Mouse (Mus musculus): ENCODE results near the gene Rnf40. TPM values are rescaled to one million over a fixed set of nuclear protein-coding genes. Genes with fewer than 3 reads are reported as not detected.

The Rnf40 gene
- total RNA-seq, 1 experiment, result 71.0 TPM

- Histone ChIP-seq H3K4me1 (ENCODE audit: control insufficient read depth in 2 of 2, insufficient read depth in 2 of 2, low read length in 2 of 2, poor library complexity in 1 of 2) (peaks cover 0 to 3% of the 10 kb centered on the region in 2 experiments; a peak in 1 of 4 replicates), H3K9me3 (ENCODE audit: control insufficient read depth, insufficient read depth, low read depth, low read length) (no peaks in the 10 kb centered on the region), H3K27ac (ENCODE audit: insufficient read depth, low read depth, low read length, poor library complexity, severe bottlenecking) (no peak overlapping the region), H3K4me3 (ENCODE audit: insufficient read depth in 1 of 2, low read depth in 1 of 2, low read length in 2 of 2, poor library complexity in 1 of 2, severe bottlenecking in 1 of 2) (no peak overlapping the region), H3K36me3 (ENCODE audit: control insufficient read depth, insufficient read depth, low read length, poor library complexity, severe bottlenecking) (no peaks in the 10 kb centered on the region), H3K9ac (ENCODE audit: insufficient read depth, low read depth, low read length, poor library complexity, severe bottlenecking) (no peak overlapping the region)
- in situ Hi-C loops (cut with MboI; ENCODE audit: low sequenced_read_pairs in 2 of 2, unreplicated experiment in 2 of 2), result no loop called here
- TF ChIP-seq MAFK (IDR thresholded peaks at IDR 0.05; ENCODE audit: insufficient read depth, low read depth, low read length), result no peak
- TF ChIP-seq ZC3H11A (IDR thresholded peaks at IDR 0.05; ENCODE audit: borderline replicate concordance, low read depth, low read length), result no peak
- no peak for TF ChIP-seq HCFC1 (IDR thresholded peaks at IDR 0.05; ENCODE audit: borderline replicate concordance, insufficient read depth, low read length)
- no peak for TF ChIP-seq ZNF384 (IDR thresholded peaks at IDR 0.05; ENCODE audit: low read depth, low read length)
- TF ChIP-seq CHD2 (IDR thresholded peaks at IDR 0.05; ENCODE audit: low read depth, low read length), result no peak
- DNase-seq (ENCODE audit: low read depth, low spot score), result no peak
Measured at GRCm38 (mm10) chr7:127651624-127652023, 63.1 kb downstream of the Rnf40 start.

- Histone ChIP-seq H3K4me3 (ENCODE audit: insufficient read depth in 1 of 2, low read depth in 1 of 2, low read length in 2 of 2, poor library complexity in 1 of 2, severe bottlenecking in 1 of 2) (peak overlapping the region in 1 of 2 experiments; percentile 5; a peak in 2 of 4 replicates), H3K4me1 (ENCODE audit: control insufficient read depth in 2 of 2, insufficient read depth in 2 of 2, low read length in 2 of 2, poor library complexity in 1 of 2) (peaks cover 0 to 4% of the 10 kb centered on the region in 2 experiments; a peak in 1 of 4 replicates), H3K36me3 (ENCODE audit: control insufficient read depth, insufficient read depth, low read length, poor library complexity, severe bottlenecking) (no peaks in the 10 kb centered on the region), H3K9me3 (ENCODE audit: control insufficient read depth, insufficient read depth, low read depth, low read length) (no peaks in the 10 kb centered on the region), H3K27ac (ENCODE audit: insufficient read depth, low read depth, low read length, poor library complexity, severe bottlenecking) (no peak overlapping the region), H3K9ac (ENCODE audit: insufficient read depth, low read depth, low read length, poor library complexity, severe bottlenecking) (peak overlapping the region; percentile 13; the same call in 1 of the 2 replicates)
- DNase-seq (ENCODE audit: low read depth, low spot score), result no peak
- in situ Hi-C loops (cut with MboI; ENCODE audit: low sequenced_read_pairs in 2 of 2, unreplicated experiment in 2 of 2), result no loop called here
- TF ChIP-seq ZC3H11A (IDR thresholded peaks at IDR 0.05; ENCODE audit: borderline replicate concordance, low read depth, low read length) (no peak), CHD2 (IDR thresholded peaks at IDR 0.05; ENCODE audit: low read depth, low read length) (no peak), HCFC1 (IDR thresholded peaks at IDR 0.05; ENCODE audit: borderline replicate concordance, insufficient read depth, low read length) (no peak), ZNF384 (IDR thresholded peaks at IDR 0.05; ENCODE audit: low read depth, low read length) (no peak), MAFK (IDR thresholded peaks at IDR 0.05; ENCODE audit: insufficient read depth, low read depth, low read length) (no peak)
Measured at GRCm38 (mm10) chr7:127652050-127652449, 63.5 kb downstream of the Rnf40 start.

DNA sequence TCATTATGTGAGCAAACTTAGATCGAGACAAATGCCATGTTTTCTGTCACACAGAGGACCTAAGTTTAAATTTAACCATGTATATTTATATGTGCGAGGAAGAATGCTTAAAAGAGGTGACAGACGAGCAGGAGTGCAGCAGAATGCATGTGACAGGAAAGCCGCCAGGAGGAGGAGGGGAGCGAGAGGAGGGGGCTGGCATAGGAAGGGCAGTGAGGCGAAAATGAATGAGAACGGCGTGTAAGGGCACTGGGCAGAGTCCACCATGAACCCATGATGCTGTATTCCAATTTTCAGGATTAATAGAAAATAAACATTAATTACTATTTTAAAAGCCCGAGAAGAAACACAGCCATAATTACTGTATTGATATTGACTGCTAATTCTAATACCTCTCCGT is 65.8 kb downstream of the Rnf40 start:
- Histone ChIP-seq H3K4me3 (ENCODE audit: insufficient read depth in 1 of 2, low read depth in 1 of 2, low read length in 2 of 2, poor library complexity in 1 of 2, severe bottlenecking in 1 of 2) (no peak overlapping the region), H3K27ac (ENCODE audit: insufficient read depth, low read depth, low read length, poor library complexity, severe bottlenecking) (no peak overlapping the region), H3K9ac (ENCODE audit: insufficient read depth, low read depth, low read length, poor library complexity, severe bottlenecking) (no peak overlapping the region), H3K36me3 (ENCODE audit: control insufficient read depth, insufficient read depth, low read length, poor library complexity, severe bottlenecking) (no peaks in the 10 kb centered on the region), H3K4me1 (ENCODE audit: control insufficient read depth in 2 of 2, insufficient read depth in 2 of 2, low read length in 2 of 2, poor library complexity in 1 of 2) (peaks cover 0 to 6% of the 10 kb centered on the region in 2 experiments; a peak in 1 of 4 replicates), H3K9me3 (ENCODE audit: control insufficient read depth, insufficient read depth, low read depth, low read length) (no peaks in the 10 kb centered on the region)
- no peak for TF ChIP-seq ZNF384 (IDR thresholded peaks at IDR 0.05; ENCODE audit: low read depth, low read length)
- TF ChIP-seq ZC3H11A (IDR thresholded peaks at IDR 0.05; ENCODE audit: borderline replicate concordance, low read depth, low read length), result no peak
- no peak for TF ChIP-seq MAFK (IDR thresholded peaks at IDR 0.05; ENCODE audit: insufficient read depth, low read depth, low read length)
- no peak for TF ChIP-seq HCFC1 (IDR thresholded peaks at IDR 0.05; ENCODE audit: borderline replicate concordance, insufficient read depth, low read length)
- TF ChIP-seq CHD2 (IDR thresholded peaks at IDR 0.05; ENCODE audit: low read depth, low read length), result no peak
- in situ Hi-C loops (cut with MboI; ENCODE audit: low sequenced_read_pairs in 2 of 2, unreplicated experiment in 2 of 2), result no loop called here
- DNase-seq (ENCODE audit: low read depth, low spot score), result no peak

Other genes with a start within 250 kb of the Rnf40 start
- 3.5 and 4.4 TPM in 2 replicates for gene Zfp768, start 243.2 kb upstream of the Rnf40 start, total RNA-seq (2012; rRNA removed)
- 8.7 and 9.0 TPM in 2 replicates for gene Zfp747, start 212.7 kb upstream of the Rnf40 start, total RNA-seq (2012; rRNA removed)
- gene 9130019O22Rik, start 201.6 kb upstream of the Rnf40 start, total RNA-seq (2012; rRNA removed), result 4.1 and 4.2 TPM in 2 replicates
- gene E430018J23Rik, start 195.1 kb upstream of the Rnf40 start, total RNA-seq (2012; rRNA removed), result 2.5 and 3.2 TPM in 2 replicates
- gene Zfp764, start 181.9 kb upstream of the Rnf40 start, total RNA-seq (2012; rRNA removed), result 3.3 and 4.2 TPM in 2 replicates
- 12.5 and 17.3 TPM in 2 replicates for gene Zfp688, start 166.7 kb upstream of the Rnf40 start, total RNA-seq (2012; rRNA removed)
- gene Zfp689, start 139.6 kb upstream of the Rnf40 start, total RNA-seq (2012; rRNA removed), result 2.5 and 3.5 TPM in 2 replicates
- gene Prr14, start 129.2 kb upstream of the Rnf40 start, total RNA-seq (2012; rRNA removed), result 16.3 and 17.1 TPM in 2 replicates
- 11.1 and 13.4 TPM in 2 replicates for gene Fbrs, start 109.6 kb upstream of the Rnf40 start, total RNA-seq (2012; rRNA removed)
- gene Srcap, start 76.8 kb upstream of the Rnf40 start, total RNA-seq (2012; rRNA removed), result 50.7 and 52.0 TPM in 2 replicates
- gene Gm42715, start 69.2 kb upstream of the Rnf40 start, total RNA-seq (2012; rRNA removed), result 22.7 and 22.9 TPM in 2 replicates
- 5.0 TPM in 1 of 2 replicates, not detected in the other for gene Tmem265, start 27.4 kb upstream of the Rnf40 start, total RNA-seq (2012; rRNA removed)
- 32.1 and 46.1 TPM in 2 replicates for gene Phkg2, start 15.4 kb upstream of the Rnf40 start, total RNA-seq (2012; rRNA removed)
- 3.8 and 6.0 TPM in 2 replicates for gene Ccdc189, start 172 bp upstream of the Rnf40 start, total RNA-seq (2012; rRNA removed)
- gene Zfp629, start 27.0 kb downstream of the Rnf40 start, total RNA-seq (2012; rRNA removed), result 2.1 and 2.9 TPM in 2 replicates
- 35.6 and 36.8 TPM in 2 replicates for gene Bcl7c, start 120.2 kb downstream of the Rnf40 start, total RNA-seq (2012; rRNA removed)
- 2.3 and 3.0 TPM in 2 replicates for gene Ctf1, start 124.0 kb downstream of the Rnf40 start, total RNA-seq (2012; rRNA removed)
- 0.69 and 0.71 TPM in 2 replicates for gene Ctf2, start 143.4 kb downstream of the Rnf40 start, total RNA-seq (2012; rRNA removed)
- 86.9 and 93.0 TPM in 2 replicates for gene Fbxl19, start 155.8 kb downstream of the Rnf40 start, total RNA-seq (2012; rRNA removed)
- gene Orai3, start 181.0 kb downstream of the Rnf40 start, total RNA-seq (2012; rRNA removed), result 14.0 and 30.7 TPM in 2 replicates
- gene Setd1a, start 187.9 kb downstream of the Rnf40 start, total RNA-seq (2012; rRNA removed), result 22.6 and 24.4 TPM in 2 replicates
- gene Gm49388, start 196.8 kb downstream of the Rnf40 start, total RNA-seq (2012; rRNA removed), result 1.5 and 1.9 TPM in 2 replicates
- 14.7 and 22.5 TPM in 2 replicates for gene Hsd3b7, start 211.8 kb downstream of the Rnf40 start, total RNA-seq (2012; rRNA removed)
- gene Stx4a, start 235.5 kb downstream of the Rnf40 start, total RNA-seq (2012; rRNA removed), result 20.9 and 23.7 TPM in 2 replicates
- gene Stx1b, start 235.8 kb downstream of the Rnf40 start, total RNA-seq (2012; rRNA removed), result 1.4 and 1.7 TPM in 2 replicates

All from ES-E14 (cell line).